Mouse (Mus musculus): ENCODE data around the gene Vcam1.

- TF ChIP-seq CTCF (conservative IDR thresholded peaks at IDR 0.05 in 1 of 2, IDR thresholded peaks at IDR 0.05 in 1 of 2; ENCODE audit: low read depth in 2 of 2, low read length in 2 of 2) = no peak
- TF ChIP-seq TBP (conservative IDR thresholded peaks at IDR 0.05; ENCODE audit: low read depth, low read length) = no peak
- TF ChIP-seq KAT2A (IDR thresholded peaks at IDR 0.05; ENCODE audit: insufficient replicate concordance, low read length) = no peak
- TF ChIP-seq TCF12 (IDR thresholded peaks at IDR 0.05; ENCODE audit: low read depth, low read length) = no peak
- no peak for TF ChIP-seq NELFE (IDR thresholded peaks at IDR 0.05; ENCODE audit: low read depth, low read length)
- TF ChIP-seq POLR2A (IDR thresholded peaks at IDR 0.05; ENCODE audit: low read depth, low read length) = no peak
- TF ChIP-seq EP300 (IDR thresholded peaks at IDR 0.05; ENCODE audit: low read length) = no peak
- no peak for TF ChIP-seq MXI1 (IDR thresholded peaks at IDR 0.05; ENCODE audit: low read depth, low read length)
These were observed 15.8 kb downstream of the Vcam1 start for GRCm38 (mm10) chr3:116113443-116114241.
